Mouse (Mus musculus): Measurements from ENCODE around the gene Zfp1. TPM values are rescaled to one million over a fixed set of nuclear protein-coding genes. Genes with fewer than 3 reads are reported as not detected.

Zfp1 gene
- total RNA-seq, 2 experiments from 2014 or later = 19.9 to 20.3 TPM

- DNase-seq (ENCODE audit: low spot score in 2 of 2) = no peak
- intact Hi-C loops (cut with DNase I) = no loop called here
Measured at GRCm38 (mm10) chr8:111653524-111653923, 10.3 kb downstream of the Zfp1 start.

- no peak for DNase-seq (ENCODE audit: low spot score in 2 of 2)
- intact Hi-C loops (cut with DNase I) = no loop called here
Measured at GRCm38 (mm10) chr8:111657312-111657854, 14.2 kb downstream of the Zfp1 start.

- intact Hi-C loops (cut with DNase I) = no loop called here
Measured at GRCm38 (mm10) chr8:111658819-111659423, 15.7 kb downstream of the Zfp1 start.

GRCm38 (mm10) chr8:111662473-111662872 lies 19.3 kb downstream of the Zfp1 start:
- intact Hi-C loops (cut with DNase I) = no loop called here
- peak; percentile 71 to 79 for DNase-seq (ENCODE audit: low spot score in 2 of 2)

More at GRCm38 (mm10) chr8:111658819-111659423, 15.7 kb downstream of the Zfp1 start:
- no peak for DNase-seq (ENCODE audit: low spot score in 2 of 2)

- intact Hi-C loops (cut with DNase I) = no loop called here
- no peak for DNase-seq (ENCODE audit: low spot score in 2 of 2)
Measured at GRCm38 (mm10) chr8:111666751-111667150, 23.6 kb downstream of the Zfp1 start.

- DNase-seq (ENCODE audit: low spot score in 2 of 2) = no peak
- intact Hi-C loops (cut with DNase I) = loop anchor here (5.0 kb wide), 2 partner anchors 136 to 151 kb away; no protein-coding TSS in a partner anchor
Measured at GRCm38 (mm10) chr8:111676237-111676636, 33.0 kb downstream of the Zfp1 start.

- intact Hi-C loops (cut with DNase I) = loop anchor here (5.0 kb wide), 2 partner anchors 134 to 149 kb away; no protein-coding TSS in a partner anchor
- peak; percentile 65 to 78 for DNase-seq (ENCODE audit: low spot score in 2 of 2)
Measured at GRCm38 (mm10) chr8:111678111-111678510, 34.9 kb downstream of the Zfp1 start.

GRCm38 (mm10) chr8:111678848-111679247 lies 35.6 kb downstream of the Zfp1 start:
- intact Hi-C loops (cut with DNase I) = loop anchor here (5.0 kb wide), 2 partner anchors 133 to 148 kb away; no protein-coding TSS in a partner anchor
- peak; percentile 64 to 75 for DNase-seq (ENCODE audit: low spot score in 2 of 2)

- intact Hi-C loops (cut with DNase I) = loop anchor here (1.0 kb wide), 1 partner anchor 68 kb away; no protein-coding TSS in a partner anchor
- peak in 1 of 2 experiments; percentile 21 for DNase-seq (ENCODE audit: low spot score in 2 of 2)
Measured at GRCm38 (mm10) chr8:111680423-111681028, 37.3 kb downstream of the Zfp1 start.

GRCm38 (mm10) chr8:111681153-111681552 lies 38.0 kb downstream of the Zfp1 start:
- no peak for DNase-seq (ENCODE audit: low spot score in 2 of 2)
- intact Hi-C loops (cut with DNase I) = no loop called here

GRCm38 (mm10) chr8:111682521-111682920 lies 39.3 kb downstream of the Zfp1 start:
- intact Hi-C loops (cut with DNase I) = no loop called here
- no peak for DNase-seq (ENCODE audit: low spot score in 2 of 2)

- DNase-seq (ENCODE audit: low spot score in 2 of 2) = no peak
- intact Hi-C loops (cut with DNase I) = no loop called here
Measured at GRCm38 (mm10) chr8:111686881-111687280, 43.7 kb downstream of the Zfp1 start.

- intact Hi-C loops (cut with DNase I) = no loop called here
- DNase-seq (ENCODE audit: low spot score in 2 of 2) = no peak
Measured at GRCm38 (mm10) chr8:111690960-111691445, 47.8 kb downstream of the Zfp1 start, which contains the start of gene Ctrb1. TSS of gene Ctrb1 (minus strand) at chr8:111691010.

GRCm38 (mm10) chr8:111693261-111693741 lies 50.1 kb downstream of the Zfp1 start:
- no peak for DNase-seq (ENCODE audit: low spot score in 2 of 2)
- intact Hi-C loops (cut with DNase I) = no loop called here

- DNase-seq (ENCODE audit: low spot score in 2 of 2) = no peak
- intact Hi-C loops (cut with DNase I) = no loop called here
Measured at GRCm38 (mm10) chr8:111695441-111695840, 52.2 kb downstream of the Zfp1 start.

- no peak for DNase-seq (ENCODE audit: low spot score in 2 of 2)
- intact Hi-C loops (cut with DNase I) = no loop called here
Measured at GRCm38 (mm10) chr8:111697655-111698054, 54.5 kb downstream of the Zfp1 start.

- no peak for DNase-seq (ENCODE audit: low spot score in 2 of 2)
- intact Hi-C loops (cut with DNase I) = no loop called here
Measured at GRCm38 (mm10) chr8:111699035-111699434, 55.8 kb downstream of the Zfp1 start.

- no peak for DNase-seq (ENCODE audit: low spot score in 2 of 2)
- intact Hi-C loops (cut with DNase I) = no loop called here
Measured at GRCm38 (mm10) chr8:111700201-111700600, 57.0 kb downstream of the Zfp1 start.

- intact Hi-C loops (cut with DNase I) = no loop called here
Measured at GRCm38 (mm10) chr8:111700740-111701139, 57.5 kb downstream of the Zfp1 start.

GRCm38 (mm10) chr8:111701380-111701779 lies 58.2 kb downstream of the Zfp1 start:
- intact Hi-C loops (cut with DNase I) = no loop called here
- no peak for DNase-seq (ENCODE audit: low spot score in 2 of 2)

More at GRCm38 (mm10) chr8:111700740-111701139, 57.5 kb downstream of the Zfp1 start:
- DNase-seq (ENCODE audit: low spot score in 2 of 2) = no peak
